Mouse (Mus musculus): ENCODE results near the gene Fam221b.
A peak's percentile ranks its signal among the peaks of the same experiment; 100 is the strongest.

Gene Fam221b

GRCm38 (mm10) chr4:43657146-43657545 lies 11.8 kb downstream of the Fam221b start:
- peak; percentile 32 for ATAC-seq (ENCODE audit: low TSS enrichment)

GRCm38 (mm10) chr4:43656339-43657109 lies 12.4 kb downstream of the Fam221b start, which contains the start of gene Hint2:
TSS of gene Hint2 (minus strand) at chr4:43656466.
- ATAC-seq (ENCODE audit: low TSS enrichment) = peak; percentile 92

DNA sequence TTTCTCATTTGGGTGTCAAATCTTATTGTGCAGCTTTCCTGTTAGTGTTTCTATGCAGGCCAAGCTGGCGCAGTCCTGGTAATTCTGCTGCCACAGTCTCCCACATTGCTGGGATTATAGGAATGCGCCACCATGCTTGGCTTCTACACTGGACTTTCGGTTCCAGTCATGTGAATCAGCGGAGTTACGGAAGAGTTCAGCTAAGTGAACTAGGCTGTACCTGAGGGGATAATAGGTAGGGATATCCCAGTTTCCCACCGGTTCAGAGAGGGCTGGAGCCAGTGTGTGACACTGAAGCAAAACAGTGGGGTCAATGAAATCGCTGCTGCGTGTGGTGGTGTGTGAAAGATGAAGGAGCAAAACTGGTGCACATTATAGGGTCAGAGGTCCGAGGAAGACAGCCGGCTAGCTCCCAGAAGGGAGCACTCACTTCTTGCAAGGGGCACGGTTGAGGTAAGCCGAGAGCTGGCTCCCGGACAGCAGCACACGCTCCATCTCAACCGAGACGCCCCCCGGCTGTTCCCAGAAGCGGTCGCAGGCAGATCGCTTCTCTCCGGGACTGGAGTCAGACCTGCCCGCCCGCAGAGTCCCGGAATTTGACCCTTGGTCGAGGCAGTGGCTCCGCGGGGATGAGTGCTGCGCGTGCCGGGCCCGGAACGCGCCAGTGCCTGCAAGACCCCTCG lies 13.1 kb downstream of the Fam221b start:
- ATAC-seq (ENCODE audit: low TSS enrichment) = peak; percentile 11; the same call in 1 of the 2 replicates

GRCm38 (mm10) chr4:43653161-43654015 lies 15.6 kb downstream of the Fam221b start, which contains the start of gene Spag8:
TSS of gene Spag8 (minus strand) at chr4:43653594.
- ATAC-seq (ENCODE audit: low TSS enrichment) = no peak

DNA sequence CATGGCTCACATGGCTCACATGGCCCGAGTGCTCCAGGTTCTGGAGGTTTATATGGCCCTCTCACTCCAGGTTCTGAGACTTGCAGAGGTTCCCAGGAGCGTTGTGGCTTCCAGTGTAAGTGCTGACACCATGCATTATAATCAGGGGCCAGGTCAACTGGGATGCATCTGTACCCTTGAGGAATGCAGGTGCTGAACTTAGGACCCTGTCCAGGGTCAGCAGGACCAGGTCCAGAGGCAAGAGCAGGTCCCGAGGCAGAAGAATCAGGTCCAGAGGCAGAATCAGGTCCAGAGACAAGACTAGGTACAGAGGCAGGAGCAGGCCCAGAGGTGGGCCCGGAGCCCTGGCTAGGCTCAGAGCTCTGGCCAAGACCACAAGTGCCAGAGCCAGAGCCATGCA lies 16.2 kb downstream of the Fam221b start:
- ATAC-seq (ENCODE audit: low TSS enrichment) = no peak

DNA sequence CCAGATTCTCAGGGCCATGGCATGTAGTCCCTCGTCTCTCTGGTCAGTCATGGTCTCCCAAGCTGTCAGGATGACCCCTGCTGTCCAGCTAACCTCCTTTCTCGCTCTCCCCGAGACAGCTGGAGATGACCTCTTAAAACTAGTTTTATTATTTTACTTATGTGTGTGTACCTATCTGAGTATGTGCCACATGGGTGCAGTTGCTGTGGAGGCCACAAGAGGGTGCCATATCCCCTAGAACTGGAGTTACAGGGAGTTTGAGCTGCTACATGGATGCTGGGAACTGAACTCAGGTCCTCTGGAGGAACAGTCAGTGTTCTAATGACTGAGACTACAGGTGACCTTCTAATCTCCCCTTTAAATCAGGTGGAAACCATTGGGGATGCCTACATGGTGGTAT lies 19.2 kb downstream of the Fam221b start:
- ATAC-seq (ENCODE audit: low TSS enrichment) = no peak

GRCm38 (mm10) chr4:43640491-43640890 lies 28.5 kb downstream of the Fam221b start:
- ATAC-seq (ENCODE audit: low TSS enrichment) = no peak

DNA sequence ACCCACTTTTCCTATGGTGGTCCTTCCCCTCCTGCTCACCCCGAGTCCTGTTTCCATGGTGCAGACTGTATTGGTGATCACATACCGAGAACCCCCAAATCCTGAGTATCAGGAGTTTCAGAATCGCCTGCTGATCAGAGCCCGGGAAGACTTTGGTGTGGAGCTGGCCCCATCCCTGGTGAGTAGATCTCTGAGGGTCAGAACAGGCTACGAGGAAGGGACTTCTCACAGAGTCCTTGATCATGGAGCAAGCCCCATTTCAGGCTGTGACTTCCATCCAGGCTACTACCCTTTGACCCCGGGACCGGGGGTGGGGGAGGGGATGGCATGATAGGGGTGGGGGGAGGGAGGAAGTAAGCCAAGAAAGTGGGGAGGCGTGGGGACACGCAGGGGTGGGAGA lies 28.9 kb downstream of the Fam221b start:
- no peak for ATAC-seq (ENCODE audit: low TSS enrichment)

- ATAC-seq (ENCODE audit: low TSS enrichment) = no peak
These were observed 32.2 kb downstream of the Fam221b start for GRCm38 (mm10) chr4:43636751-43637150.

GRCm38 (mm10) chr4:43634621-43635374 lies 34.1 kb downstream of the Fam221b start:
- ATAC-seq (ENCODE audit: low TSS enrichment) = no peak

GRCm38 (mm10) chr4:43633736-43634135 lies 35.2 kb downstream of the Fam221b start:
- ATAC-seq (ENCODE audit: low TSS enrichment) = no peak

DNA sequence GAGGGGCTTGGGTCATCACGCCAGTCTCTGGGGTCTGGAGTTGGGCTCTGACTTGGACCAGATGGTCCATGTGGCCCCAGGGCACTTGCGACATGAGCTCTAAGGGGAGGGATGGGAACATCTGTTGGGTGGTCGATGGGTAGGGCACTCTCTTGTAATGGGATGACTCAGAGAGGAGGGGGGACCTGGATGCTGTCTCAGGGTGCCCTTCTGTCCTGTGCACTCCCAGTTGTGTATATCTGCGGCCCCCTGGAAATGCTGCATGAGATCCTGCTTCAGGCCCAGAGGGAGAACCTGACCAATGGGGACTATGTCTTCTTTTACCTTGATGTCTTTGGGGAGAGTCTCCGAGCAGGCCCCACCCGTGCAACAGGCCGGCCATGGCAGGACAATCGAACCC lies 35.6 kb downstream of the Fam221b start:
- ATAC-seq (ENCODE audit: low TSS enrichment) = no peak

DNA sequence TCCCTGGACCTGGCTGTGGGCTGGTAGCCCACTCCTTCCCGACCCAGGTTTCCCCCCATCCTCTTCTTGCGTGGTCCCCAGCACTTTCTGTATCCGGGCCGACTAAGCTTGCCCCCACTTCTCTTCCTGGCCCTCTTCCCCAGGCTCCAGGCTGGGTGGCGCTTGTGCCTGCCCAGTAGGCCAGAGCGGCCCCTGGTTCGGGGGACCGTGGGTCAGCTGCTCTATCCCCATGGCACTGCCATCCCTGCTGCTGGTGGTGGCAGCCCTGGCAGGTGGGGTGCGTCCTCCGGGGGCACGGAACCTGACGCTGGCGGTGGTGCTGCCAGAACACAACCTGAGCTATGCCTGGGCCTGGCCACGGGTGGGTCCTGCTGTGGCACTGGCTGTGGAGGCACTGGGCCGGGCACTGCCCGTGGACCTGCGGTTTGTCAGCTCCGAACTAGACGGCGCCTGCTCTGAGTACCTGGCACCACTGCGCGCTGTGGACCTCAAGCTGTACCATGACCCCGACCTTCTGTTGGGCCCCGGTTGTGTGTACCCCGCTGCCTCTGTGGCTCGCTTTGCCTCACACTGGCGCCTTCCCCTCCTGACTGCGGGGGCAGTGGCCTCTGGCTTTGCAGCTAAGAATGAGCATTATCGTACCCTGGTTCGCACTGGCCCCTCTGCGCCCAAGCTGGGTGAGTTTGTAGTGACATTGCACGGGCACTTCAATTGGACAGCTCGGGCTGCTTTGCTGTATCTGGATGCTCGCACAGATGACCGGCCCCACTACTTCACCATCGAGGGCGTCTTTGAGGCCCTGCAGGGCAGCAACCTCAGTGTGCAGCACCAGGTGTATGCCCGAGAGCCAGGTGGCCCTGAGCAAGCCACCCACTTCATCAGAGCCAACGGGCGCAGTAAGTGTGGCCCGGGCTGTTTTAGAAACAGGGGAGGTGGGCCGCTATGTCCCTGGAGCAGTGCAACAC lies 36.7 kb downstream of the Fam221b start:
- ATAC-seq (ENCODE audit: low TSS enrichment) = 0 out of 2 replicates have a peak, but pooled peaks have one; percentile 25

DNA sequence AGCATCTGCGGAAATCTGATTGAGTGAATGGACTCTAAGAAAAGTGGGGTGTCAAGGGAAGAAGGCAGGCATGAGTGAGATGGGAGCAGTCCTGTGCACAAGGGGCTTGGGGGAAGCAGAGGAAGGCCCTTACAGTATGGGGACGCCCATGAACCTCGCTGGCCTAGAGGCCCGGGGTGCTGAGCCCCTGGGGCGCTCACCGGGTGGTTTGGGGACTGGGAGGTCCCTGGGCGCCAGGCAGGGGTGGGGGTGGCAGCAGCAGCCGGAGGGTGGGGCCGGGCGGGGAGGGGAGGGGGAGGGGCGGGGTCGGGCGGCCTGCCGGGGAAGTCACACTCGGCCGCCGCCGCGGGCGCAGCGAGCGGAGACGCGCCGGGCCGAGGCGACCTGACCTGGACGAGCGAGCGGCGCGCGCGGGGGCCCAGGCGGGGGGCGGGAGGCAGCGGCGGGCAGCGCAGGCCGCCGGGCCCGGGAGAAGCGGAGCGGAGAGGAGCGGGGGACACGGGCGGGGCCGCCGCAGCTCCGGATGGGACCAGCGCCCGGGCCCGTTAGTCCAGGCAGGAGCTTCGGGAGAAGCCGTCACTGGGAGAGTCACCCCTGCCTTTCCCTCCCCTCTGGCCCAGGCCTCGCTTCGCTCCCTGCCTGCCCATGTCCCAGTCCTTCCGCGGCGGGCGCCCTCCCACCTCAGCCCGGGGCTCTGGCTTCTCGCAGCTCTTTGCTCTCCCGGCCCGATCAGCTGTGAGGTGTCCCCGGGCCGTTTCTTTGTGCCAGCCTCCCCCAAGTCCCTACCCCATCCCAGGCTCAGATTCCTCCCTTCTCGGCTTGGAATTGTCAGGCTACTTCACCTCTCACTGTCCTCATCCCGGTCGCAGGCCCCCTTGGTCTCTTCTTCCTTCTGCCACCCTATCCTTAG lies 37.6 kb downstream of the Fam221b start, which contains the start of gene Npr2:
Gene Npr2, plus strand, starts transcription at position 890 of the 910 bp plus-strand sequence.
- peak; percentile 42 for ATAC-seq (ENCODE audit: low TSS enrichment)

DNA sequence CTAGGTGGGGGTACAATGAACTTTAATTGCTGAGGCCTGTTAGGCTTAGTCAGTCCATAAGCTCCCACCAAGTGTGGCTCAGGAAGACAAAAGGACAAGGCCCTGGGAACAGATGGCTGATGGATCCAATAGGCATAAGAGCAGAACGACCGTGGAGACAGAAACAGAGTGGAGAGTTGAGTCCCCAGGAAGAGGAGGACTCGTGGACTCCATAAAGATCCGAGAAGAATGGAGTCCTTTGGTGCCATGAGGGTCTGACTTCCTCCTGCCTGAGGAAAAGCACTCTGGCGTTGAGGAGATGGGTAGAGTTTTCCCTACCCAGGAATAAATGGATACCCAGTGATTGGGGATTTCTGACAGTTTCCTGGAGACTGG lies 38.3 kb downstream of the Fam221b start:
- 0 out of 2 replicates have a peak, but pooled peaks have one; percentile 6 for ATAC-seq (ENCODE audit: low TSS enrichment)

- peak; percentile 75 for ATAC-seq (ENCODE audit: low TSS enrichment)
These were observed 38.8 kb downstream of the Fam221b start for GRCm38 (mm10) chr4:43630030-43630581.

GRCm38 (mm10) chr4:43629106-43629817 lies 39.7 kb downstream of the Fam221b start:
- ATAC-seq (ENCODE audit: low TSS enrichment) = 0 out of 2 replicates have a peak, but pooled peaks have one; percentile 34
